Mouse (Mus musculus): ENCODE measurements at regions not wholly inside any gene's neighbourhood (a gene's known extent, or its start where the extent isn't known, plus 50 kb on each side); places are given as distances from the start of the nearest gene placed in this dataset.
"Not testable (repeated sequence)": the region's sequence is repeated elsewhere in the genome, so short reads cannot be mapped to it uniquely, and the experiment has no call there.

- intact Hi-C loops (cut with DNase I) = no loop called here
- no peak for DNase-seq
Observed at GRCm38 (mm10) chr10:120284785-120285184, 57.9 kb downstream of the Llph start.

DNA sequence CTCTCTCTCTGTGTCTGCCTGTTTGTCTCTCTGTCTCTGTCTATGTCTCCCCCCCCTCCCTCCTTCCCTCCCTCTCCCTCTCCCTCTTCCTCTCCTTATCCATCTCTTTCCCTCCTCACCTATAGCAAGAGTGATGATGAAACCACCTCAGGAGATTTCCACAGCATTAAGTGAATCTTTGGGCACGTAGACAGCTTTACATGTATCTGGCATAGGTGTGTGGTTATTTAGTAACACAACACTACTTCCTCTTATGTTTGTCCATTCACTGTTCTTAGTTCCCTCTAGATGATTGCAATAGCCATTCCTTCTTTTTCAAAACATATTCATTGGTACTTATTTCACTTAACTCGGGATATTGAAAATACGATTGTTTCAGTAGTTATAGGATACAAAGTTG, 65.0 kb downstream of the Llph start:
- intact Hi-C loops (cut with DNase I) = no loop called here
- DNase-seq = no peak

GRCm38 (mm10) chr10:120293381-120293780, 66.5 kb downstream of the Llph start:
- intact Hi-C loops (cut with DNase I); DNase-seq: not testable (repeated sequence)

GRCm38 (mm10) chr10:120294487-120294886, 67.6 kb downstream of the Llph start:
- intact Hi-C loops (cut with DNase I) = no loop called here
- no peak for DNase-seq

DNA sequence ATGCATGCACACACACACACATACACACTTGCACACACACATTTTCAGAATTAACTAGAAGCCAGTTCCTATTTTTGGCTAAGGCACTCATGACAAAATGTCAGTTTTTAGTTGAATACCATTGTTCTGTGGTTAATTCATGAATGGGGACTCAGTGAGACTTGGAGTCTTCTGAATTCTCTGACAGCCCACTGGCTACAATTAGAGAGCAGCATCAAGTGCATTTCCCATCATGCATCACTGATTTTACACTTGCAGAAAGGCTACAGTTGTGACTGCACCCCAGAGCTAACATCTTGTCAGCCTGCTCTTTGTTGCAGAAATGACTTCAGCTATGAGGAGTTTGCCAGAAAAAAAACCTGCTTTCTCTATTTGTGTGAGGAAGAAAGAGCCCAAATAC, 70.4 kb downstream of the Llph start:
- no peak for DNase-seq

DNA sequence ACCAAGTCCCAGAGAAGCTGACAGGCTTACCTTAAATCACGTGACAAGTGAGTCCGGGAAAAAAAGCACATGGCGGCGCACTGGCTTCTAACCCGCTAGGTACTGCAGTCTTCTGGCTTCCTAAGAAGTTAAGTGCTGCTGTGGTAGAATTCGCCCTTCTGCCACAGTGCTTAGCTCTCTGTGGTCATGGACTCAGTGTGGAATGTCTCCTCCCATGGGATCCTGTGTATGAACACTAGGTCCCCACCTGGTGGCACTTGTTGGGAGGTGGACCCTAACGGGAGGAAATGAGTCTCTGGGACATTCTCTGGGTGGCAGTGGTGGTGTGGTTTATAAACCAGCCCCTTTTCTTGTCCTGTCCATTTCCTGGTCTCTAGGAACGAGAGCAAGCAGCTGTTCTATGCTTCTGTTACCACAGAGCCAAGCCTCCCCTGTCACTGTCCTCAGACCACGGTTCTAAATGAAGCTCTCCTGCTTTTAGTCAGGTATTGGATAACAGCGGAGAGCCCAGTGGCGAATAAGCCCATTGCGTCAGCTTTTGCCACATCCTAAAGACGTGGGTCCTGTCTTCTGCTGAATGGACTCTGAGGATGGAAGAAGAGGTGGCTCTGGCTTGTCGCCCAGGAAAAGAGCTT, 71.5 kb downstream of the Llph start:
- DNase-seq = no peak
- intact Hi-C loops (cut with DNase I) = no loop called here

More for the DNA sequence above, 70.4 kb downstream of the Llph start:
- intact Hi-C loops (cut with DNase I) = no loop called here

GRCm38 (mm10) chr10:120306010-120306409, 79.1 kb downstream of the Llph start:
- intact Hi-C loops (cut with DNase I) = loop anchor here (2.0 to 10.0 kb wide), 2 partner anchors 397 to 569 kb away; no protein-coding TSS in a partner anchor
- DNase-seq = peak; percentile 39 to 62

GRCm38 (mm10) chr10:120308681-120309080, 81.8 kb downstream of the Llph start:
- intact Hi-C loops (cut with DNase I) = loop anchor here (10.0 kb wide), 1 partner anchor 566 kb away; no protein-coding TSS in a partner anchor
- DNase-seq = no peak
